Mouse (Mus musculus) T-cell, adult 2 months (primary cell): ENCODE results near the gene Lbhd1.
"Not testable (repeated sequence)": the region's sequence is repeated elsewhere in the genome, so short reads cannot be mapped to it uniquely, and the experiment has no call there.

Experiments used
- DNase-seq: peaks from one replicate; pipeline ENCODE4 v3.0.0; 2022; ENCODE audit warnings: low spot score

Gene Lbhd1

DNA sequence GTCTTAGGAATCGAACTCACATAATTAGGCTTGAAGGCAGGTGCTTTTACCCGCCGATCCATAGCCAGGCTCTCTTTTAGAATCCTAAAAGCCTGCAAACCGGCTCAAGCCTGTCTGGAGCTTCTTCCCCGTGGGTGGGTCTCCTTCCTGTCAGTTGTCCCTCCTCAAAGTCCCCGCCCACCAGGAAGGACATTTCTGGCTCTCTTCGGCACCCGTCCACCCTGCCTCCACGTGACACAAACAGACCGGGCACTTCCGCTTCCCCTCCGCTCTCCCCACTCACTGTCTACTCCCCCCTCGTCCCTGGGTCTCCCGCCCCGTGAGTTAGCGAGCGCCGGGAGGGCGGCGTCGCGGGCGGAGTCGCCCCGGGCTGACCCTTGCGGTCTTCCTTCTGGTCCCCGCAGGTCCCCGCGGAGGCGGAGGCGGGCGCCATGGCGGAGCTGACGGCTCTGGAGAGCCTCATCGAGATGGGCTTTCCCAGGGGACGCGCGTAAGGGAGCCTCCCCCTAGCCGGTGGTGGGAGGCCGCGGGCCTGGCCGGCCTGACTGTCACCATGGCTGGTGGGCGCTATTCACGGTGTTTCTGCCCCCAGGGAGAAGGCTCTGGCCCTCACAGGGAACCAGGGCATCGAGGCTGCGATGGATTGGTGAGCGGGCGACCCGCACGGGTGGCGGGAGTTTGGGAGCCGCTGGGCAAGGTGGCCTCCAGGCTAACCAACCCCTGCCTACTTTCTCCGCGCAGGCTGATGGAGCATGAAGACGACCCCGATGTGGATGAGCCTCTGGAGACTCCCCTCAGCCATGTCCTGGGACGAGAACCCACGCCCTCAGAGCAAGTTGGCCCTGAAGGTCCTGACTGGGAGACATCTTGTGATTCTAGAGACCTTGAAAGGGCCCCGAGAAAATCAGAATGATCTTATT lies 12.0 kb upstream of the Lbhd1 start, which contains the start of gene Ubxn1:
Gene Ubxn1, plus strand, starts transcription at position 230 of the 920 bp plus-strand sequence.
- peak; percentile 96 for DNase-seq

DNA sequence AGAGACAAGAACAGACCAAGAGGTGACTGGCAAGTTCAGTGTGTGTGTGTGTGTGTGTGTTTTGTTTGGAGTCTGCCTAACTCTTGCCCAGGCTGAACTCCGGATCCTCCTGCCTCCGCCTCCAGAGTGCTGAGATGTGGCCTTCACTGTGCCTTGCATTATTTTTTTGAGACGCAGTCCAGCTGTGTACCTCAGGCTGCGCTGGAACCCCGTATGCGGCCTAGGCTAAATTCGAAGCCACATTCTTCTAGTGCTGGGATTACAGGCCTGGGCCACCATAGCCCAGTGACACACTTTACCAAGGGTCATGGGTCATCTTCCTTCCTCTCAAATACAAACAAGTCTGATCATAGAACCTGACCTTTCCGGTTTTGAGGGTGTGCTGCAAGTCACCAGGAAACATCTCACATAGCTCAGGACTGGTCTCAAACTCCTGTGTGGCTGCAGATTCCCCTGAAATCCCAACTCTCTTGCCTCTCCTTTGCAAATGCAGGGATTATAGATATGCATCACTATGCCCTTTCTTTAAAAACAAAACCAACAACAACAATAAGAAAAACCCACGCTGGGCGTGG lies 11.2 kb upstream of the Lbhd1 start:
- DNase-seq = no peak

DNA sequence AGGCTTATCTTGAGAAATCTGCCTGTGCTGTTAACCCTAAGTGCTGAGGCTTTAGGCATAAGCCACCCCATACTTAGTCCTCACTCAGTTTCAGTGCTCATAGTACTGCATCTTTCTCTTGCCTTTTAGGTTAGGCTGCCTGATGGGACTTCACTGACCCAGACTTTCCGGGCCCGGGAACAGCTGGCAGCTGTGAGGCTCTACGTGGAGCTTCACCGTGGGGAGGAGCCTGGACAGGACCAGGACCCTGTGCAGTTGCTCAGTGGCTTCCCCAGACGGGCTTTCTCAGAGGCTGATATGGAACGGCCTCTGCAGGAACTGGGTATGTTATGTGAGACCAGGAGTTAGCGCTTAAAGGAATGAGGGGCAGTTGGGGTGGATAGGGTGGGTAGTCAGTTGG lies 8.5 kb upstream of the Lbhd1 start:
- DNase-seq = no peak

DNA sequence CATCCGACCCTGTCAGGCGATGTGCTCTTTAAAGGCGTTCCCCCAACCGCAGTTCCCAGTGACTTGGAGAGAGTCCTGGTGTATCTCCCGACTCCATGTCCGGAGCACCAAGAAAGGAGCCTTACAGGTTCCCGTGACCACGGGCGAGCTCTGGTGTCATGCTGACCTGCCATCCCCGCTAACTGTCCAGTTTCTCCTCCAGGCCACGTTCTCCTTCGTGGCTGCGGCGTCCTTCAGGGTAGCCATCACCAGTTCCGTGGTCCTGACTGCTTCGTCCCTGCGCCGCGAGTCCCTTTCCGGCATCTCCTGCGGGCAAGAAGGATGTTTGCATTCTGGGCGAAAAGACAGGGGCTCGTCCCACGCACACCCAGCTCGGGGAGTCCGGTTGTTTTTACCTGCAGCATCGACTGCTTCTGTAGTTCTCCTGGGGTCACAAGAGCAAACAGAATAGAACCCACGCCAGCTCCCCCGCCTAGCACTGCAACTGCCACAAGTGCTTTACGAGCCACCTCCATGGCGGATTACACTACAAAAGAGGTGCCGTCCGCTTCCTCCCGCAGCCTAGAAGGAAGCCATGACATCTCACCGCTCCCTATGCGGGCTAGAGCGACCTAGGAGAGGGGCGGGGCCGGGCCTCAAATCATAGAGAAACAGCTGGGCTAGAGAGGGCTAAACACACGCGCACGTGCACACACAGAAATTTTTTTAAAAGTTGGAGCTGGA lies 3.1 kb upstream of the Lbhd1 start, which contains the start of gene Uqcc3:
Gene Uqcc3, minus strand, starts transcription at position 613 of the 723 bp plus-strand sequence.
- peak; percentile 93 for DNase-seq

DNA sequence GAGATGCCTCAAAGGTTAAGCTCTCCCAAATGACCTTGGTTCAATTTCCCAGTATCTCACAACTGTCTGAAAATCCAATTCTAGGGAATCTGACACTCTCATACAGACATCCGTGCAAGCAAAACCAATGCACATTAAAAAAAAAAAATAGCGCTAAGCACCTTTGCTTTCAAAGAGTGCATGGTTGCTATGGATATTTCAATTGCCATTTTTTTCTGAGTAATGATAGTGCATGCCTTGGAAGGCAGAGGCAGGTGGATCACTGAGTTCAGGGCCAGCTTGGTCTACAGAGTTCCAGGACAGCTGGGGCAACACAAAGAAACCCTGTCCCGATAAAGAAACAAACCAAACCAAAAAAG lies 2.5 kb upstream of the Lbhd1 start:
- no peak for DNase-seq

DNA sequence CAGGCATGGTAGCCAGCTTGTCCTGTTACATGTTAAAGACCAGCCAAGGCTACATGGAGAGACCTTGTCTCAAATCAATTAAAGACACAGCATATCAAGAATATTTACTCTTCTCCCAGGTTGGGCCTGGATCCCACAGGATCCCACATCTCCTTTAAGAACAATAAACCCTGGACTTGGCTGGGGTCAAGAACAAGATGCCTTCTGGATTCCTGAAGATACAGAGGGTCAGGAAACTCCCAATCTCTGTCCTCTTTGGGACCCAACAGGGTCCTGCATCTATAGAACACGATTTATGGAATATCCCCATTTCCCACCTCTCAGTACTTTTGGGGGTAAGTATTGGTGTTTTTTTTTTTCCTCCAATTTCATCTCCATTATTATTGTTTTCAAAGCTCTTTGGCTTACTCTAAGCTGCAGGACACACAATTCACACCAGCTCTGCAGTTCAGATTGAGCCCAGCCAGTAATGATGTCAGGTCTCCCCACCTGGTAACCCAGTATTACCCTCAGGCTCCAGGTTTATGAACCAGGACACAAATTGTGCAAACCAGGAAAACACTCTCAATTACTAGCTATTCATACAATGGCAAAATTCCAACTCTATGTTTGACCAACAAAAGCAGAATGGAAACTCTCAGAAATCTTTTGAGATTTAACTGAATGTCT lies 3.5 kb downstream of the Lbhd1 start:
- DNase-seq = no peak

DNA sequence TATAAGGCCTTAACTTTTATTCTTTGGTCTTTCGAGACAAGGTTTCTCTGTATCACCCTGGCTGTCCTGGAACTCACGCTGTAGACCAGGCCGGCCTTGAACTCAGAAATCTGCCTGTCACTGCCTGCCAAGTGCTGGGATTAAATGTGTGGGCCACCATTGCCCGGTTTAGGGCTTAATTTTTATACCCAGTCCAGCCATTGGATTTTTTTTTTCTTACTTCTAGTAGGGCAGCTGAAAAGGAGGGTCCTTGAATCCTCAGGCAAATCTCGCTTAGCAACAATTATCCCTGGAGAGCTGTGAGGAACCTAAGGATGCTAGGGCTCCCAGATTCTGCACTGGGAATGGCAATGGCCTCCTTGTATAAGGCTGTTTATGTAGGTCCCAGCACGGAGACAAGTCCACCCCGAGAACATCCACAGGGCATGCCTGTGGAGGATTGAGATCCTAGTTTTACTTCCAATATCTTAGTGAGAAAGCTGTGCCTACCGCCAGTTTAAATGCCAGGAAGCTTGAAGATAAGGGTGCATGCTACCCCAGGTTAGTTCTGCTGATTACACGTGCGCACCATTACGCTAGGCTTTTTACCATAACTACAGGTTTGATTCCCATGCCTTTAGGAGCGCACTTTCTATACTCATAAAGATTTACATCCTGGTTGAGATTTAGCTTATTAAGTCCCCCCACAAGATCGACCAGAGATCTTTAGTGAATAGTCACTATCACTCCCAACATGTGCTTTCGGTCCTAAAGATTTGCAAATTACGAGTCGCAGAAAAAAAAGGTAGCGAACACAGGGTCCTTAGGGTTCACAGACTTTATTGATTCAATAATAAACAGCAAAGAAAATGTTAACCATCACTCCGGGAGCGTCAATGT lies 4.3 kb downstream of the Lbhd1 start:
- no peak for DNase-seq

DNA sequence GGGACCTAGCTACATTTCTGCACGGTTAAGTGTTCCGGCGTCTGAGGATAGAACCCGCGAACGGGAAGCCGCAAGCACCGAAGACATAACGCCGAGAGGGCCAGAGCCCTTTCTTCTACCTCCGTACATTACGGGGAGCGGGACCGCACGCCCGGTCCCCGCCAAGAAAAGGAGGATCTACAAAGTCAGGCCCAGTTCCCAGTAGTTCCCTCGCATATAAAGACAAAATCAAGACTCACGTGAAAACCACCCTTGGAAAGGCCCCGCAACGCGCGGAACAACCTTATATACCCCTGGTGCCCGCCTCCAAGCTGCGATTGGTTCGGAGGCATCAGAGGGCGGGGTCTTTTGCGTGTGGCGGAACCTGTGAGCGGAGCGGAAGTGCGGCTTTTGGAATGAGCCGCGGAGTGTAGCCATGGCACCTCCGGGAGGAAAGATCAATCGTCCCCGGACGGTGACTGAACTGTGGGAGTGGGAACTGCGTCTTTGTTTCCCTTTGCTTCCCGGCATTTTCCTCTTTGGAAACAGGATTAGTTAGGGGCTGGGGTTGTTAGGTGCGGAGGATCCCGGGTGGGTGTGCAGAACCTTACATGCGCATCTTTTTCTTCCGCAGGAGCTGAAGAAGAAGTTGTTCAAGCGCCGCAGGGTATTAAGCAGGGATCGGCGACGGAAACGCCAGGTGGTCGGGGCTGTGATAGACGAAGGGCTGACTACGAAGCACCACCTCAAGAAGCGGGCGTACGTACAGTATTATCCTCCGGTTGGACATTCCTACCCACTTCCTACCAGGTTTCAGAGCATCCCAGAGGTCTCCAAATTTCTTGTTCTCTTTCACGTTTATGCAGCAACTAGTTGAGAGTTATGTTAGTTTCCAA lies 5.2 kb downstream of the Lbhd1 start, which contains the start of the genes 1810009A15Rik and Gm49416:
Gene 1810009A15Rik, plus strand, starts transcription at position 343 of the 875 bp plus-strand sequence.
Gene Gm49416, plus strand, starts transcription at position 416 of the 875 bp plus-strand sequence.
- peak; percentile 95 for DNase-seq

DNA sequence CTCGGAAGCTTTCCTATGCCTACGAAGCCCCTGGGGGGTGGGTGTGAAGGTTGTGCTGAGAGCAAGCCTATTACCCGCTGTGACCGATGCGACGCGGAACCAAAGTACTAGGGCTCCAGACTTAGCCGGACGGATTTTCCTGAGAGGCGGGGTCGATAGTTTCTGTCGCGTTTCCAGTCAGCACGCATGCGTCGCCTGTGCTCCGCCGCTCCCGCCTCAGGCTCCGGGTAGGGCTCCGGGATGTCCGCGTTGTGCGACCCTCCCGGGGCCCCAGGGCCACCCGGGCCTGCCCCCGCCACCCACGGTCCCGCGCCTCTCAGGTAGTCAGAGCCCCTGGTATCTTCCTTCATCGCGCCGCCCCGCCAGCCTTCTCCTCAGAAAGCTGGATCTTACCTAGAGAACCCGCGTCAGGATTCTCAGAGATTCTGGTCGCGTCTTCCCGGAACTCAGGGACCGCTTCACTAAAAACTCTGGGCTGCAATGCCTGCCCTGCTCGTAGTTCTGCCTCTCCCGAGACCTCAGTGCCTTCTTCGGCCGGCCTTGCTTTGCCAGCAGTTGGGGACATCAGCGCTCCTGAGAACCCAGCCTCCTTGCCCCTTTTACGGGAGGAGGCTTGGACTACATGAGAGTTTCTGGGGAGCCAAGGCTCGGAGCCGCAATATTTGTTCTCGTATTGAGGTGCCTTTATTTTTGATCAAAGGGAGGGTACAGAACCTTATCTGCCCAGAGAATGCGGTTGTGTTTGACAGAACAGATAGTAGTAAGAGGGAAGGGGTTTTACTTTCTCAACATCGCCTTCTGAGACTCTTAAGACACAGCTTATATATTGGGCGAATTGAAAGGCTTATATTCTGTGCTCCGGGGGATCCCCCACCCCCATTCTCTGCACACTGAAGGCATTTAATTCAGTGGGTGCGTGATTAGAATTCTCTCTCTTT lies 9.6 kb downstream of the Lbhd1 start, which contains the start of gene Ints5:
Gene Ints5, plus strand, starts transcription at position 177 of the 938 bp plus-strand sequence.
- DNase-seq = peak; percentile 83

DNA sequence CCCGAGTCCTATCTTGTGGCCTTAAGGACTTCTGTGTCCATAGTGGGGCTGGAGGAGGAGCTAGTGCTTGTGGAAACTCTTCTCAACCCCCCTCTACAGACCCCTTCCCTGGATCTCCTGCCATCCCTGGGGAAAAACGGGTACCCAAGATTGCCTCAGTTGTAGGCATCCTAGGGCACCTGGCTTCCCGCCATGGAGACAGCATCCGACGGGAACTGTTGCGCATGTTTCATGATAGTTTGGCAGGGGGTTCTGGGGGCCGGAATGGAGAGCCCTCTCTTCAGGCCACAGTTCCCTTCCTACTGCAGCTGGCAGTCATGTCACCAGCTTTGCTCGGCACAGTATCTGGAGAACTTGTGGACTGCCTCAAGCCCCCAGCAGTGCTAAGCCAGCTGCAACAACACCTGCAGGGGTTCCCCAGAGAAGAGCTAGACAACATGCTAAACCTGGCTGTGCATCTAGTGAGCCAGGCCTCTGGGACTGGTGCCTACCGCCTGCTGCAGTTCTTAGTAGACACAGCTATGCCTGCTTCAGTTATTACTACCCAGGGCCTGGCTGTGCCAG lies 11.9 kb downstream of the Lbhd1 start:
- no peak for DNase-seq

DNA sequence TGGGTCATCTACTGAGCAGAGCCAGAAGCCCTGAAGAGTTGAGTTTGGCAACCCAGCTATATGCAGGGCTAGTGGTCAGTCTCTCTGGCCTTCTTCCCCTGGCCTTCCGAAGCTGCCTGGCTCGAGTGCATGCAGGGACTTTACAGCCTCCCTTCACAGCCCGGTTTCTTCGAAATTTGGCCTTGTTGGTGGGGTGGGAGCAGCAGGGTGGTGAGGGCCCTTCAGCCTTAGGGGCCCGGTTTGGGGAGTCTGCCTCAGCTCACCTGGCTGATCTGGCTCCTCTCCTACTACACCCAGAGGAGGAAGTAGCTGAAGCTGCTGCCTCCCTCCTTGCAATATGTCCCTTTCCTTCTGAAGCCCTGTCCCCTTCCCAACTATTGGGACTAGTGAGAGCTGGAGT lies 12.7 kb downstream of the Lbhd1 start:
- DNase-seq = not testable (repeated sequence)

DNA sequence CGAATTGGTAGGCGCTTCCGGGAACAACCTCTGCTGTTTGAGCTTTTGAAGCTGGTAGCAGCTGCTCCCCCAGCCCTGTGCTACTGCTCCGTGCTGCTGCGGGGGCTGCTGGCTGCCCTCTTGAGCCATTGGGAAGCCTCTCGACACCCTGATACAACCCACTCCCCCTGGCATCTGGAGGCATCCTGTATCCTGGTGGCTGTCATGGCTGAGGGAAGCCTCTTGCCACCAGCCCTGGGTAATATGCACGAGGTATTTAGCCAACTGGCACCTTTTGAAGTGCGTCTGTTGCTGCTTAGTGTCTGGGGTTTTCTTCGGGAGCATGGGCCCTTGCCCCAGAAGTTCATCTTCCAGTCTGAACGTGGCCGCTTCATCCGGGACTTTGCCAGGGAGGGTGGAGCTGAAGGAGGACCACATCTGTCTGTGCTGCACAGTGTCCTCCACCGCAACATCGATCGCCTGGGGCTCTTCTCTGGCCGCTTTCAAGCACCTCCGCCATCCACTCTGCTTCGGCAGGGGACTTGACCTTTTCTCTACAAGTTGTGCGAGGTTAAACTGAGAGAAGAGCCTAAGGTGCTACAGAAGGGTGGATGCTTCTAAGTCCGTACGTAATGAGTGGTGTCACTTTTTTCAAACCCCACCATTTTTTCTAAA lies 13.8 kb downstream of the Lbhd1 start:
- DNase-seq = peak; percentile 4

DNA sequence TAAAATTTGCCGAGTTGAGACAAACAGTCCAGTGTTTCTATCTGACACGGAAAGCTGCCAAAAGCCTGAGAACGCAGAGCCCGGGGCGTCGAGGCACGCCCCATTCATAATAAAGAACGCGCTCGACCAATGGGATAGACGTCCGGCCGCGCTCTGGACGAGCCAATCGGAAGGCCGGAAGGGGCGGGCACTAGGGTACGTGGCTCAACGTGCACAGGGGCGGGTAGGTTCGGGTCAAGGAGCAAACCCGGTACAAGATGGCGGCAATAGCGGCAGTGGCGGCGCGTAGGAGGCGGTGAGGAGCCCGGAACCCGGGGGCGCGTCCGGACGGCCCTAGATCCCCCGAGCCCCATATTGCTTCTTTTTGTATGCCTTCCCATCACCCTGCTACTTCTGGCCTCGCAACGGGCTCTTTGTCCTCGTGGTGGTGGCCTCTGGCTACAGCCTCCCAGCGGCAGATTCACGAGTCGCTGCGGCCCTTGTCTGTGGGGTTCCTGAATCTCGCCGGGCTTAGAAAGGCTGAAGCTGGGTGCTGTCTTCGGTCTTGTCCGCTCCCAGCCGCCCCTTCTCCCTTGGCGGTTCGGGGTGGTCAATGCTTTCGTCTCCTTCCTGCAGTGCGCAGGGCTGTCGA lies 14.4 kb downstream of the Lbhd1 start, which contains the start of gene Ganab:
Gene Ganab, plus strand, starts transcription at position 207 of the 631 bp plus-strand sequence.
- DNase-seq = peak; percentile 96

DNA sequence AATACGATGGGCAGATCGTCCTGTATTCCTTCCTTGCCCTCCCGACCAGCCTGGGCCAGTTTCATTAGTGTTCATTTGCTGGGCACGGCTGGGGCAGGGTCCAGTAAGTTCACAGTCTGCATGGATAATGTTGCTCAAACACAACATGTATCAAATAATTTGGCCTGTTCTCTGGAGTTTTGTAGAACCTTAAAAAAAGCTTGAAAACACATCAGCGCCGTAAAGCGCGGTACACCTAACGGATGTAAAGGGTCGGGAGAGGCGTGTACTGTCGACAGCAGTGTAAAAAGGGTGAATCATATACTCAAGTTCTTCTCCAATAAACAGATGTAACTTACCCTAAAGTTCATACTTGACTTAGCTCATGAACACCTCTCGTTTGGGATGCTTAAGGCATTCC lies 15.0 kb downstream of the Lbhd1 start:
- peak; percentile 22 for DNase-seq

DNA sequence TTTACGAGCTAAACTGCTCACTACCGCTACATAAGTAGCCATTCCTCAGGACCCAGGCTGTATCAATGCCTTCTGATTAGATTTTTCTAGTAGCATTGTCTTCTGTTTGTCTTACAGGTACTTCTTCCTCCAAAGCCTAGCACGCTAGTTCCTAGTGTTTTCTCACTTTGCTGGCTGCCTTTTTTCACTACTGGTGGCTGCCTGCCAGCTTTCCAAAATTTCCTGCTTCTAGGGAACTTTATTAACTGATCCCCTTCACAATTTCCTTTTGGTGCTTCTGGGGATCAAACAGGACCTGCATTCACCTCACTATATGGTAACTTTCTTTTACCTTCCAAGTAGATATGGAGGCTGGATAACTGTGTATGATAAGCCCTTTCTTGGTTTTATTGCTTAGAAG lies 15.5 kb downstream of the Lbhd1 start:
- no peak for DNase-seq

DNA sequence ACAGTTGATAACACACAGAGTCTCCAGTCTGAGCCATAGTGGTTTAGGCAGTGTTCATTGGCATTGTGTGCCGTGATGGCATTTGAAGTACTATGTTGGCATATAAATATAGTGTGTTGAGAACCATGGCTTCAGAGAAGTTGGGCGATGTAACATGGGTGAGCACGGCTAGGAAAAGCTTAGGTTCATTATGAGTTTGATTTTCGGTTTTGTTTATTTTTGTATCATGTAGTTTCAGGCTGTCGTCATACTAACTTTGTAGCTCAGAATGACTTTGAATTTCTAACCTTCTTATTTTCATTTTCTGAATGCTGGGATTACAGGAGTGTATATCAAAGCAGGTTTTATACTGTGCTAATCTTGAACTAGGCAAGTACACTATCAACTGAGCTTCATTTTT lies 19.9 kb downstream of the Lbhd1 start:
- DNase-seq = no peak

DNA sequence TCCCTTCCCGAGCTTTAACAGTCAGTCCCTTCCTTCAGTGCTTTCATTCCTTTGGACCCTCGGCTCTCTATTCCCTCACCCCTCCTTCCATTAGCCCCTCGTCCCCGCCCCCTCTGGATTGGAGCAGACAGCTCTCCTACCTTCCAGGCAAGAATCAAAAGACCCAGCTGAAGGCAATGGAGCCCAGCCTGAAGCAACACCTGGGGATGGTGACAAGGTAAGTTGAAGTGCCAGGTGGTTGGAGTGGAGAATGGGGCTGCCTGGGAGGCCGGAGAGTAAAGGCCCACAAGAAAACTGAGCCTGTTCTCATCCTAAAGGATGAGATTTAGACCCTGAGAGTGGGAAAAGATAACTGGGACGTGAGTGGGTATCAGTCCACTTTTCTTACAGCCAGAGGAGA lies 25.0 kb downstream of the Lbhd1 start:
- DNase-seq = no peak
